Mouse (Mus musculus): ENCODE measurements around the gene Stard3.
"Not testable (repeated sequence)": the region's sequence is repeated elsewhere in the genome, so short reads cannot be mapped to it uniquely, and the experiment has no call there.

Stard3 gene

DNA sequence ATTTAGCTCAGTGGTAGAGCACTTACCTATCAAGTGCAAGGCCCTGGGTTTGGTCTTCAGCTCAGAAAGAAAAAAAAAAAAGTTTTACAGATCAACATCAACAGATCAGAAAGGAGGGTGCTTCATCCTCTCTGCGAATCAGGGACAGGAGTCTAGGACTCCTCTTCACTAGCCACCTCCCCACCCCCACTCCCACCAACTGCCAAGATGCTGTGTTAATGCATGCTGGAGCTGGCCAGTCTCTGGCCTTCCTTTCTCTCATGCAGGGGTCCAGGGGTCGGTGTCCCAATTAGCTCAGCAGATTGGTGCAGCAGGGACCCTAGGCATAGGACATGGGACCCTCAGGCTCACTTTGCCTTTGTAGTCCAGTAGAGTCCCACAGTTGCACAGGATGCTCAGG is 12.4 kb downstream of the Stard3 start:
- DNase-seq (ENCODE audit: extremely low read depth, insufficient read length, low spot score), result no peak

GRCm38 (mm10) chr11:98371556-98372240 is 13.5 kb downstream of the Stard3 start:
- DNase-seq (ENCODE audit: extremely low read depth, insufficient read length, low spot score), result no peak

GRCm38 (mm10) chr11:98372406-98372805 is 14.2 kb downstream of the Stard3 start:
- no peak for DNase-seq (ENCODE audit: extremely low read depth, insufficient read length, low spot score)

DNA sequence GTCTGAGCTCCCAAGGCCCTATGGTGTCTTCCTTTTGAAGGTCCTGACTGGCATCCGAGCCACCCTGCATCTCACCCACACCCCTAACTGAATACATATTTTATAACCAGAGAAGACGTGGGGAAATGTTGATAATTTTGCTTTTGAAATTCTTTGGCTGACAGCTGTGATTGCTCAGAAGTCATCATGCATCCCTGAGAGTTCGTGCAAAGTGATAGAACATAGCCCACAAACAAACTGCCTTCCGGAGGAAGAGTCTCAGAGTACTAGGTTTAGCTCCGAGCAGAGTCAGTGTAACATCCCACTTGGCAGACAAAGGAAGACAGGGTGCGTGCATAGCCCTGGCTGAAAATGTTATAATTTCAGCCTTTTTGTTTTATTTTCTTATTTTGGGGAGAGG is 15.1 kb downstream of the Stard3 start:
- DNase-seq (ENCODE audit: extremely low read depth, insufficient read length, low spot score), result no peak

DNA sequence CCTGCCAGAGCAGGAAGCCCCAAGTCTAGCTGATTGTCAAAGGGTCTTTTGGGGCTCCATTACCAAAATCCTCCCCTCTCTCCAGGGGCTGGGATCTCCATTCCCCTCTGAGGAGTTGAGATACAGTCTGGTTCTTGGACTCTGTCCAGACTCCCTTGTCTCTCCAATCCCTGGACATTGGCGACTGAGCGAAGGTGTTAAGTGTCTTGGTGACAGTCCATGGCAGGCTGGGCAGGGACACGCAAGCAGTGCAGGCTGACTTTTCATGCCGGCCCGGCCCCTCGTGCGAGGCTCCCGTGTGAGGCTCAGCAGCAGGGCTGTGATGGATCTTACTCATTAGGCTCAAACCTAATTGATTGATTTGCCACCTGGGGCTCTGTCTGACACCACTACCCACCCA is 16.1 kb downstream of the Stard3 start:
- no peak for DNase-seq (ENCODE audit: extremely low read depth, insufficient read length, low spot score)

DNA sequence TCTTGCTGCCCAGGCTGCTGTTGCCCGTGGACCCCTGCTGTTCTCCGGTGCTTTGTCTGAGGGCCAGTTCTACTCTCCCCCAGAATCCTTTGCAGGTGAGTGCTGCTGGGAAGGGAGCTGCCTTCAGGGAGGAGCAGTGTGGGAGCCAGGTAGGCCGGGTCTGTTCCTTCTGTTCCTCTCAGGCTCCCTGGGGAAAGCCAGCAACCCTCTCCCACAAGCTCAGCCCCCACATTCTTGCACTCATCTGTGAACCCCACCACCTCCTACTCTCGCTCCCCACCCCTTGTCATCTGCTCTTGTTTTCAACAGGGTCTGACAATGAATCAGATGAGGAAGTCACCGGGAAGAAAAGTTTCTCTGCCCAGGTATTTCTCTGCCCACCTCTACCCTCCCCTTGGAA is 18.6 kb downstream of the Stard3 start:
- DNase-seq (ENCODE audit: extremely low read depth, insufficient read length, low spot score), result no peak

DNA sequence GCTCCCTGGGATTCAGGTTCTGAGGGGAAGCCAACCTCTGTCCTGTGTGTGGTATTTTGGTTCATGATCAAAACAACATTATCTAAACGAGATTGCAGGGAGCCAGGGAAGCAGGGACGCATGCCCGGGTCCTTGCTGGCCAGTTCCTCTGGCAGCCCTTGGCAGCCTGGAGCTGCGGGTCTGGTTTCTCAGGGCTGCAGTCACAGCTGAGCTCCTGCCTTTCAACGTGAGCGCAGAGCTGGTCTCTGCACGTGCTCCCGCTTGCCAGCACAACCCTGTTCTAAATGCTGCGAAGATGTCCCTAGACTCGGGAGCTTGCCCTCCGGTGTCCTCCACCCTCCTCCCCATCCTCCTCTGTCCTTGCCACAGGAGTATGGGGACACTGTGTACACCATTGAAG is 19.6 kb downstream of the Stard3 start:
- no peak for DNase-seq (ENCODE audit: extremely low read depth, insufficient read length, low spot score)

DNA sequence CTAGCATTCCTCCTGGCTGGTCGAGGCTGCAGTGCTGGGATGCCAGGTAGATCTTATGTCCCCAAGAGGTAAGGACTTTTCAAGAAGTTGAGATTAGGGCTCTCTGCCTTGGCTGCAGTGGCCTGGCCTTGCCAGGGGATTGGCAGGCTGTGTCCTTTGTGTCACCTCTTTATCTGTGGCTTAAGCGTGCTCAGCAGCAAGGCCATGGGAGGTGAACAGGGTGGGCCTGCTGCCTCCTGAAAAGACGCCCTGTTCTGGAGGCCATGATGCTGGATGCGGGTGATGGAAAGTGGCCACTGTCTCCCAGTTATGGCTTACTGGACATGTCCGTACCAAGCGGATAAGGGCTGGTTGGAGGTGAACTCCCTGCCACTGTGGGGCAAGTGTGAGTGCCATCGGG is 21.2 kb downstream of the Stard3 start:
- DNase-seq (ENCODE audit: extremely low read depth, insufficient read length, low spot score), result no peak

- no peak for DNase-seq (ENCODE audit: extremely low read depth, insufficient read length, low spot score)
Observed at GRCm38 (mm10) chr11:98380106-98380505, 21.9 kb downstream of the Stard3 start.

DNA sequence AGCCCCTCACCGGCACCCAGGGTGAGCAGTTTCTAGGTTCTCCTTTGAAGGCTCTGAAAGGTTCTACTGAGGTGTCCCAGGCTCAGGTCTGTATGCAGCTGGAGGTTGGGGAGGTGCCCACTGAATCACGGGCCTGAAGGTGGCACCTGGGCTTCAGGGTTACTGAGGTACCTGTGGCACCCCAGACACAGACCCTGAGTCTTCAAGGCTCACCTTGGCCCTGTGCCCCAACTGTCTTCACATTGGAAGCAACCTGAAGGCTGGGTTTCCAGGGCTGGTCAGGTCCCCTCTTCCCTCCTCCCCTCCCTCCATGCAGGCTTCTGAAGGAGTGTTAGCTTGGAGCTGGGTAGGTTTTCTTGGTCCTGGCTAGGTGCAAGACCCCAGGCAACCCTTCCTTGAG is 23.5 kb downstream of the Stard3 start:
- no peak for DNase-seq (ENCODE audit: extremely low read depth, insufficient read length, low spot score)

GRCm38 (mm10) chr11:98382405-98382804 is 24.2 kb downstream of the Stard3 start:
- DNase-seq (ENCODE audit: extremely low read depth, insufficient read length, low spot score), result not testable (repeated sequence)

- DNase-seq (ENCODE audit: extremely low read depth, insufficient read length, low spot score), result no peak
Observed at GRCm38 (mm10) chr11:98383261-98384030, 25.3 kb downstream of the Stard3 start, which contains the start of gene Tcap. Tcap (plus strand) TSS chr11:98383811.

DNA sequence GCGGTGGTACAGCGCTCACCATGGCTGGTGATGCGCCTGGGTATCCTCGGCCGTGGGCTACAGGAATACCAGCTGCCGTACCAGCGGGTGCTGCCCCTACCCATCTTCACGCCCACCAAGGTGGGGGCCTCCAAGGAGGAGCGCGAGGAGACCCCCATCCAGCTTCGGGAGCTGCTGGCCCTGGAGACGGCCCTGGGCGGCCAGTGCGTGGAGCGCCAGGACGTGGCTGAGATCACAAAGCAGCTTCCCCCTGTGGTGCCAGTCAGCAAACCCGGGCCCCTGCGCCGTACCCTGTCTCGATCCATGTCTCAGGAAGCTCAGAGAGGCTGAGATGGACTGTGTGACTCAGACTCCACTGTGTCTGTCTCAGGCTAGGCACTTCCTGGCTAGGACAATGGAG is 26.0 kb downstream of the Stard3 start:
- no peak for DNase-seq (ENCODE audit: extremely low read depth, insufficient read length, low spot score)

GRCm38 (mm10) chr11:98384721-98385637 is 26.8 kb downstream of the Stard3 start:
- DNase-seq (ENCODE audit: extremely low read depth, insufficient read length, low spot score), result no peak

DNA sequence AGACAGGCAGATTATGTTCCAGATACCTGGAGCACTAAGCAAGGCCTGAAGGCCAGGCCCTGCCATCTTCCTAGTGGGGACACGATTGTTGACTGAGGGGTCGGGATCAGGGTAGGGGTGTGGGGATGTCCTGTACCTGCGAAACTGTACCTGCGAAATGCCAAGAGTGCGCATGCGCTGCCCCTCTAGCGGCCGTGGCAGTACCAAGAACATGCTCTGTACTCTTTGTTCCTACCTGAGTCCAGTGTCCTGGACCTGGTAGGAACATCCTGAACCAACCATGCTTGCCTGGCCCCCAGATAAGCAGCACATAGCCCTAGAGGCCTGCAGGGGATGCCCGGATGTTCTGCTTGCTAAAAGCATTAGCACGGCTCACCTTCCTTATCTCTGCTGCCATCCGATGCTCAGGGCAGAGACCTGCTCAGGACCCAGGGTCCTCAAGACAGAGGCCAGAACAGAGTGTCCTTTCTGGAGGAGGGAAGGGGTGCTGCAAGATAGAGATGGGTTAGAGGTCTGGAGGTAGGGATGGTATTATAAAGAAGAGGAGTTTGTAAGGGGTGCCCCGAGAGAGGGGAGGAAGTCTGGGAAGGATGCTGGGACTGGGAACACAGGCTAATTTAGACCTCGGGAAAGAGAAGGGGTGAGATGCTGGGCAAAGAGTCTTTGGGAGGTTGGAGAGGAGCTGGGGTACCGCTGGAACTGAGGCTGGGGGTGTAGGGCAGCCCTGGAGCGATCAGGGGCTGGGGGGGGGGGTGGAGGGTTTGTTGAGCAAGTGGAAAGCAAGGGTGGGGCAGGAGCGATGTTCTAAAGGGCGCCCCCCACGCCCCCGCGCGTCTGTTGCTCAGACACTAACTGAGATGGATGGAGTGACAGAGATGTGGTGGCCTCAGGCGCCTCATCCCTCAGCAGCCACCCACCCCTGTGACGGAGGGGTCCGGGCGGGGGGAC is 27.7 kb downstream of the Stard3 start, which contains the start of gene Pnmt:
Gene Pnmt, plus strand, starts transcription at position 813 of the 948 bp plus-strand sequence.
- DNase-seq (ENCODE audit: extremely low read depth, insufficient read length, low spot score), result no peak

- no peak for DNase-seq (ENCODE audit: extremely low read depth, insufficient read length, low spot score)
Observed at GRCm38 (mm10) chr11:98386596-98386995, 28.4 kb downstream of the Stard3 start.

GRCm38 (mm10) chr11:98387056-98387577 is 28.9 kb downstream of the Stard3 start:
- no peak for DNase-seq (ENCODE audit: extremely low read depth, insufficient read length, low spot score)

DNA sequence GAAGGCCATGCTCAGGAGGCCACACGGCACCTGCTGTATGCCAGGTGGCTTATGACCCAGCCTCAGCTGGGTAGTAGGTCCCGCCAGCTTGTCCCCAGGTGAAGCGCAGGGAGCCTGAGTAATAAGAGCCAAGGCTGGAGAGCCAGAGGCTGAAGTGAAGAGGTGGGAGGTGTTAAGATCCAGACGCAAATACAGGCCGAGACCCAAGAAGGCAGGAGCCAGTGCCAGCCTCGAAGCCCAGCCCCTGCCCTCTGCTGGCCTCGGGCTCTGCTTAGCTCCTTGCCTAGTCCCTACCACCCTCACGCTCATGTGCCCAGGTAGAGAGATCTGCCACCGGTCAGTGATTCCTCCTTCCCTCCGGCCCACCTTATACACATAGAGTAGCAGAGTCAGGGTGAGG is 30.1 kb downstream of the Stard3 start:
- no peak for DNase-seq (ENCODE audit: extremely low read depth, insufficient read length, low spot score)

- no peak for DNase-seq (ENCODE audit: extremely low read depth, insufficient read length, low spot score)
Observed at GRCm38 (mm10) chr11:98389221-98389780, 31.1 kb downstream of the Stard3 start.
